Mouse (Mus musculus) midbrain, embryonic 11.5 days (tissue): ENCODE data around the gene Gm45021. TPM values are rescaled to one million over a fixed set of nuclear protein-coding genes. Genes with fewer than 3 reads are reported as not detected.
A peak's percentile ranks its signal among the peaks of the same experiment; 100 is the strongest.

Experiments
- ATAC-seq: fragments of 200-750 bp; cut with Nextera tagmentation; 2 replicates; pipeline ENCODE4 v1.8.0; 2017; ENCODE audit warnings: moderate TSS enrichment, moderate library complexity; ENCODE audit not compliant: low FRiP score
- DNase-seq: peaks from one replicate; pipeline ENCODE4 v3.0.0; 2015; ENCODE audit warnings: low spot score; ENCODE audit errors: missing footprints
- H3K27ac ChIP-seq: fragments of 300-500 bp; sonication (generic); 2 replicates; pipeline ENCODE4 v1.5.1; 2014; ENCODE audit warnings: low read depth, low read length
- H3K27me3 ChIP-seq: fragments of 300-500 bp; sonication (generic); 2 replicates; pipeline ENCODE4 v1.6.1; 2014; ENCODE audit warnings: mild to moderate bottlenecking, low read length, moderate library complexity, mixed read lengths; ENCODE audit not compliant: control insufficient read depth, insufficient read depth
- H3K36me3 ChIP-seq: fragments of 300-500 bp; sonication (generic); 2 replicates; pipeline ENCODE4 v1.6.1; 2014; ENCODE audit warnings: mild to moderate bottlenecking, low read length, moderate library complexity, mixed read lengths; ENCODE audit not compliant: control insufficient read depth, insufficient read depth
- H3K4me1 ChIP-seq: fragments of 300-500 bp; sonication (generic); 2 replicates; pipeline ENCODE4 v1.6.1; 2014; ENCODE audit warnings: low read length; ENCODE audit not compliant: control insufficient read depth, insufficient read depth
- H3K4me2 ChIP-seq: fragments of 300-500 bp; sonication (generic); 2 replicates; pipeline ENCODE4 v1.6.1; 2014; ENCODE audit warnings: mild to moderate bottlenecking, moderate library complexity
- H3K4me3 ChIP-seq: fragments of 300-500 bp; sonication (generic); 2 replicates; pipeline ENCODE4 v1.5.1; 2014; ENCODE audit warnings: low read depth, low read length
- H3K9ac ChIP-seq: fragments of 300-500 bp; sonication (generic); 2 replicates; pipeline ENCODE4 v1.6.1; 2014; ENCODE audit warnings: low read length
- H3K9me3 ChIP-seq: fragments of 300-500 bp; sonication (generic); 2 replicates; pipeline ENCODE4 v1.6.1; 2016; ENCODE audit warnings: low read length; ENCODE audit not compliant: control insufficient read depth
- WGBS: fragments of 180-500 bp; shearing (Covaris S2); extraction: QIAGEN DNeasy Blood & Tissue Kit; methylation state at CpG from one replicate; pipeline ENCODE4 v1.1.7; 2014; 5-methylcytosine and 5-hydroxymethylcytosine counted together
- polyA plus RNA-seq: library from polyadenylated mRNA; unstranded; fragments of >200 nt; fragmentation: Nextera tagmentation; extraction: Ambion mirVana; gene quantifications from 2 replicates; pipeline ENCODE4 v1.2.1, GENCODE M21; 2014

The Gm45021 gene
- polyA plus RNA-seq, 1 experiment from 2014 or later = not detected

GRCm38 (mm10) chr6:48601271-48602079 is 12.1 kb downstream of the Gm45021 start, which contains the start of gene Zfp775:
Gene Zfp775 (plus strand): TSS chr6:48602063.
- DNase-seq (peak; percentile 98), ATAC-seq (peak; percentile 100)
- Histone ChIP-seq H3K4me1 (peaks cover 8% of the 10 kb centered on the region), H3K27ac (peak within 1 kb of the TSS; percentile 81), H3K27me3 (no peaks in the 10 kb centered on the region), H3K9ac (peak within 1 kb of the TSS; percentile 91), H3K9me3 (no peaks in the 10 kb centered on the region; the same call in 1 of the 2 replicates), H3K4me2 (peak within 1 kb of the TSS; percentile 85), H3K36me3 (peaks cover 22% of the 10 kb centered on the region), H3K4me3 (peak within 1 kb of the TSS; percentile 66)
- 5% methylated on average over 42 of the region's 42 CpGs for WGBS

- ATAC-seq (peak; percentile 82), DNase-seq (peak; percentile 92)
- Histone ChIP-seq H3K27me3 (no peaks in the 10 kb centered on the region), H3K36me3 (peaks cover 15% of the 10 kb centered on the region), H3K4me2 (peak overlapping the region; percentile 85), H3K27ac (peak overlapping the region; percentile 81), H3K4me3 (peak overlapping the region; percentile 66), H3K4me1 (peaks cover 8% of the 10 kb centered on the region), H3K9ac (peak overlapping the region; percentile 91), H3K9me3 (no peaks in the 10 kb centered on the region; the same call in 1 of the 2 replicates)
- 2% methylated on average over 28 of the region's 28 CpGs for WGBS
Observed at GRCm38 (mm10) chr6:48602080-48602741, 12.8 kb downstream of the Gm45021 start.

- no peak for ATAC-seq
- H3K4me3 ChIP-seq = no peak overlapping the region
- H3K4me2 ChIP-seq = no peak overlapping the region
- H3K4me1 ChIP-seq = no peaks in the 10 kb centered on the region
- H3K36me3 ChIP-seq = no peaks in the 10 kb centered on the region
- no peak overlapping the region for H3K27ac ChIP-seq
- 79% methylated on average over 2 of the region's 2 CpGs for WGBS
- no peaks in the 10 kb centered on the region for H3K9me3 ChIP-seq
- H3K9ac ChIP-seq = no peak overlapping the region
- no peaks in the 10 kb centered on the region for H3K27me3 ChIP-seq
- no peak for DNase-seq
Observed at GRCm38 (mm10) chr6:48608124-48608523, 18.7 kb downstream of the Gm45021 start.

- peak; percentile 72 for DNase-seq
- H3K4me1 ChIP-seq = no peaks in the 10 kb centered on the region
- no peaks in the 10 kb centered on the region for H3K9me3 ChIP-seq
- no peak overlapping the region for H3K27ac ChIP-seq
- no peak overlapping the region for H3K4me3 ChIP-seq
- no peak overlapping the region for H3K9ac ChIP-seq
- H3K36me3 ChIP-seq = peaks cover 6% of the 10 kb centered on the region; the same call in 1 of the 2 replicates
- 57% methylated on average over 7 of the region's 7 CpGs for WGBS
- H3K4me2 ChIP-seq = no peak overlapping the region
- H3K27me3 ChIP-seq = no peaks in the 10 kb centered on the region
- ATAC-seq = no peak
Observed at GRCm38 (mm10) chr6:48609512-48609911, 20.1 kb downstream of the Gm45021 start.

- WGBS = 82% methylated on average over 3 of the region's 3 CpGs
- peak; percentile 31 for DNase-seq
- no peak overlapping the region for H3K9ac ChIP-seq
- H3K4me2 ChIP-seq = no peak overlapping the region
- H3K4me1 ChIP-seq = no peaks in the 10 kb centered on the region
- H3K9me3 ChIP-seq = no peaks in the 10 kb centered on the region
- no peak for ATAC-seq
- H3K4me3 ChIP-seq = no peak overlapping the region
- peaks cover 6% of the 10 kb centered on the region; the same call in 1 of the 2 replicates for H3K36me3 ChIP-seq
- H3K27me3 ChIP-seq = no peaks in the 10 kb centered on the region
- H3K27ac ChIP-seq = no peak overlapping the region
Observed at GRCm38 (mm10) chr6:48610657-48611056, 21.2 kb downstream of the Gm45021 start.

GRCm38 (mm10) chr6:48613464-48613863 is 24.1 kb downstream of the Gm45021 start:
- Histone ChIP-seq H3K36me3 (peaks cover 6% of the 10 kb centered on the region; the same call in 1 of the 2 replicates), H3K4me1 (no peaks in the 10 kb centered on the region), H3K27me3 (no peaks in the 10 kb centered on the region), H3K9ac (no peak overlapping the region), H3K27ac (no peak overlapping the region), H3K4me3 (no peak overlapping the region), H3K4me2 (no peak overlapping the region), H3K9me3 (no peaks in the 10 kb centered on the region)
- no peak for ATAC-seq
- no peak for DNase-seq
- 87% methylated on average over 4 of the region's 4 CpGs for WGBS

GRCm38 (mm10) chr6:48614756-48615155 is 25.3 kb downstream of the Gm45021 start:
- Histone ChIP-seq H3K27ac (no peak overlapping the region), H3K4me3 (no peak overlapping the region), H3K4me1 (no peaks in the 10 kb centered on the region), H3K9me3 (no peaks in the 10 kb centered on the region), H3K9ac (no peak overlapping the region), H3K4me2 (no peak overlapping the region), H3K36me3 (peaks cover 10% of the 10 kb centered on the region; the same call in 1 of the 2 replicates), H3K27me3 (no peaks in the 10 kb centered on the region)
- WGBS = 90% methylated on average over 5 of the region's 5 CpGs
- DNase-seq (no peak), ATAC-seq (no peak)

GRCm38 (mm10) chr6:48620031-48620430 is 30.6 kb downstream of the Gm45021 start:
- 94% methylated on average over 30 of the region's 30 CpGs for WGBS
- no peak for ATAC-seq
- no peak overlapping the region for H3K4me2 ChIP-seq
- H3K9ac ChIP-seq = no peak overlapping the region
- no peak for DNase-seq
- H3K4me1 ChIP-seq = no peaks in the 10 kb centered on the region
- H3K27me3 ChIP-seq = no peaks in the 10 kb centered on the region
- H3K27ac ChIP-seq = no peak overlapping the region
- no peaks in the 10 kb centered on the region for H3K9me3 ChIP-seq
- peaks cover 7% of the 10 kb centered on the region; the same call in 1 of the 2 replicates for H3K36me3 ChIP-seq
- no peak overlapping the region for H3K4me3 ChIP-seq
